Mouse (Mus musculus) megakaryocyte, embryonic 14.5 days (primary cell): ENCODE results near the gene Sorl1.

Experiments
- FLI1 ChIP-seq: IDR thresholded peaks from 2 replicates; pipeline ENCODE4 v1.6.1; 2012; ENCODE audit warnings: low read length, inconsistent platforms, mixed read lengths
- GATA1 ChIP-seq: IDR thresholded peaks from 3 replicates; pipeline ENCODE4 v1.6.1; 2012; ENCODE audit warnings: mixed read lengths, low read length, inconsistent platforms, borderline replicate concordance

GRCm38 (mm10) chr9:41968673-41969460, 155.2 kb downstream of the Sorl1 start:
- TF ChIP-seq GATA1, result no peak
- no peak for TF ChIP-seq FLI1
